Mouse (Mus musculus): ENCODE data around the gene Gckr.
"Not testable (repeated sequence)": the region's sequence is repeated elsewhere in the genome, so short reads cannot be mapped to it uniquely, and the experiment has no call there.

Gckr gene

GRCm38 (mm10) chr5:31295606-31296141 is 1.6 kb upstream of the Gckr start, which contains the start of gene Fndc4:
TSS of gene Fndc4 (minus strand) at chr5:31296080.
- DNase-seq, result peak; percentile 63

- DNase-seq, result no peak
Measured at GRCm38 (mm10) chr5:31297981-31298380, 738 bp downstream of the Gckr start.

GRCm38 (mm10) chr5:31298486-31298885 is 1.2 kb downstream of the Gckr start:
- DNase-seq, result no peak

DNA sequence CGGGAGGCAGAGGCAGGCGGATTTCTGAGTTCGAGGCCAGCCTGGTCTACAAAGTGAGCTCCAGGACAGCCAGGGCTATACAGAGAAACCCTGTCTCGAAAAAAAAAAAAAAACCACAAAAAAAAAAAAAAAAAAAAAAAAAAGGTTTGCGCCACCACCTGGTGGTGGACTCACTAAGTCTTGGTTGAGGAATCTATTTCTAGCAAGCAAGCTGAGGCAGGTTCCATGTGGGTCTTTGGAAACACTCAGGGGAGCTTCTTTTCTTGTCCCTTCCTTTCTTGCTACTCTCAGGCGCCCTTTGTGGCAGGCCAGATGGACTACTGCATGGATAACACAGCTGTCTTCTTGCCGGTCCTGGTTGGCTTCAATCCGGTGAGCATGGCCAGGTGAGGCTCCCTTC is 4.6 kb downstream of the Gckr start:
- DNase-seq, result no peak

DNA sequence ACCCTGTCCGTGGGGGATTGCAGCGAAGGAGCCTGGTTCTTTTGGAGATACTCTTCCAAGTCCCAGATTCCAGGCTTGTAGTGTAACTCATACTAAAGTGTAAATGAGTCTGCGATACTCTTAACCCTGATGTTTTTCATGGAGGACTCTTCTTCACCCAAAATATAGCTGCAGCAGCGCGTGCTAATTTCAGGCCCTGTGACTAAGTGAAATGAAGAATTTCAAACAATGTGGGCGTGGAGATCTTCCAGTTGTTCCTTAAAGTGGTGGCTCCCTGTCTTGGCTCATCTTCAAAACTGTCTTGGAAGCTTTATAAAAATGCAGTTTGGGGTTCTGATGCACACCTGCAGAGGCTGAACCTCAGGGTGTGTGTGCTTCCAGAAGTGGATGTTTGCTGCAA is 5.8 kb downstream of the Gckr start:
- DNase-seq, result no peak

DNA sequence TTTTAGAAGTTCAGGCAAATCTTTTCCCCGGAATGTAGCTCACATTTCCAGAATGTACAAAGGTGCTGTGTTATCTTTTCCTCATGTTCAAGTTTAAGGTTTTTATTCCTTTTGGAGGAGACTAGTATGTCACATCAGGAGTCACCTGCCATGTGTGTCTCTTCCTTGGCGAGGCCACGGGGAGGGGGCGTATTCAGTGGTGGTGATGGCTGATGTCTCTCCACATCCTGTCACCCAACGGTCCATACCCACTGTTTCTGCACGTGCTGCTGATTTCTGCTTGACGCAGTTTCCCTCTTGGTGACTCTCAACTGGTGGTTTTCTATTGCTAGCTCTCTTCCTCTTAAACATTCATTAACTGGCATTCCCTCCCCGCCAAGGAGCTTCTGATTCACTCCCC is 15.6 kb downstream of the Gckr start:
- no peak for DNase-seq

DNA sequence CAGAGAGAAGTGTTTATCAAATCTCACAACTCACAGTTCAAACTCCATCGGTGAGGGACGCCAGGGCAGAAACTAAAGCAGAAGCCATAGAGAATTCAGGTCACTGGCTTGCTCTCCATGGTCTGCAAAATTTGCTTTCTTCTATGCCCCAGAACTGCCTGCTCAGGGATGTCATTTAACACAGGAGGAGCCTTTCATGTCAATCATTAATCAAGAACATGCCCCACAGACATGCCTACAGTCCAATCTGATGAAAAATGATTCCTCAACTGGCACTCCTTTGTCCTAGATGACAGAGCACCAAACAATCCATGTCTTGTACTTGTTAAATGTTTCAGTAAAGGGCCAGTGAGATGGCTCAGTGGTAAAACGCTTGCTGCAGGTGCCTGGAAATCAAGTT is 25.5 kb downstream of the Gckr start:
- DNase-seq, result no peak

- no peak for DNase-seq
Measured at GRCm38 (mm10) chr5:31324085-31324484, 26.8 kb downstream of the Gckr start.

GRCm38 (mm10) chr5:31326850-31327249 is 29.6 kb downstream of the Gckr start:
- no peak for DNase-seq

DNA sequence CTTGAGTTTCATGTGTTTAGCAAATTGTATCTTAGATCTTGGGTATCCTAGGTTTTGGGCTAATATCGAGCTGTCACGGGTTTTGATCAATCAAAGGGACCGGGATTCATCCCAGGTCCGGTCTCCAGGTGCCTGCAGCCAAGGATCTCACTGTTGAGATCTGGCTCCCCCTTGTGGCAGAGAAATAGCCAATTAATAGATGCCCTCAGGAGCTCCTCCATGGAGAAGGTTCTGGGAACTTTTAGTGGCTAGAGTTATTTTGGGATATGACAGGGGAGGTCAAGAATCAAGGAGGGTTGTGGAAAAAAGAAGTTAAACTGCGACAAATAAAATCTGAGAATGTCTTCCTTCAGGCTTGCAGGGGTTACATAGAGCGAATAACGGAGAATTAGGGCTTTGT is 31.0 kb downstream of the Gckr start:
- DNase-seq, result peak; percentile 57

GRCm38 (mm10) chr5:31357586-31357985 is 60.3 kb downstream of the Gckr start:
- not testable (repeated sequence) for DNase-seq

GRCm38 (mm10) chr5:31360955-31361354 is 63.7 kb downstream of the Gckr start:
- no peak for DNase-seq
